Mouse (Mus musculus) adrenal gland, adult (tissue): ENCODE results near the gene Fyco1.
"Not testable (repeated sequence)": the region's sequence is repeated elsewhere in the genome, so short reads cannot be mapped to it uniquely, and the experiment has no call there.

Experiments used
- DNase-seq, 2 experiments: peaks; one replicate each; pipeline ENCODE4 v3.0.0; 2022 to 2023; ENCODE audit warnings: low spot score in 1 of 2; ENCODE audit not compliant: inconsistent age in 2 of 2

Gene Fyco1

GRCm38 (mm10) chr9:123749687-123750086, 102.0 kb downstream of the Fyco1 start:
- DNase-seq: not testable (repeated sequence)

GRCm38 (mm10) chr9:123740799-123741198, 110.9 kb downstream of the Fyco1 start:
- no peak for DNase-seq
